ENCODE assay signal across 27 mouse cellular contexts in the genomic region with DNA sequence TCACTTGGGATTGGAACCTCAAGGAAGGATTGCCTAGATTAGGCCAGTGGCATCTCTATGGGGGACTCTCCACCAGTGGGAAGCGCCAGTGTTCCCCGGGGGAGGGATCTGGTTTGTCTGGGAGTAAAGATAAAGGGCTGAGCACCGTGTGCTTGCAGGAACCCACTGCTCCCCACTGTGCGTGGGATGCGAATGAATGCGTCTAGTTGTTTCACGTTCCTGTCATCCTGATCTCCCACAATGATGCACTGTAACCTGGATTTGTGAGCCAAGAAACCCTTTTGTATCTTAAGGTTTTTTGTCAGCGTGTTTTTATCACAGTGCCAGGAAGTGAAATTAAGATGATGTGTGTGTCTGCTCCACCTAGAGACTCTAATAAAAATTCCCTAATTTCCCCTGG. TPM values are rescaled to one million over a fixed set of nuclear protein-coding genes. Genes with fewer than 3 reads are reported as not detected.
DNase-seq lines count a peak whose midpoint lies in the region; ATAC-seq and TF ChIP-seq lines count a peak whose summit lies in the region.
"Had no signal": no experiment of that assay in that cellular context is flagged by ENCODE, and none has a peak within 500 bp of the region (broad histone marks: within the 10 kb centered on the region; RNA-seq: fewer than 3 reads in every experiment).

No protein-coding gene starts in this region.

- H3K9me3 ChIP-seq in forebrain, embryonic 13.5 days (replicated peaks) = no peaks in the 10 kb centered on the region
- H3K9me3 ChIP-seq in forebrain, embryonic 14.5 days (replicated peaks; ENCODE audit: control insufficient read depth, low read length) = no peaks in the 10 kb centered on the region
- H3K9me3 ChIP-seq: embryonic facial prominence, embryonic 12.5 days; G1E; heart, embryonic 10.5 days; heart, embryonic 15.5 days; intestine, embryonic 15.5 days; limb, embryonic 12.5 days; liver, embryonic 12.5 days; megakaryocyte, embryonic 14.5 days had no signal

- peak overlapping the region; percentile 32; the same call in 1 of the 2 replicates for H3K9ac ChIP-seq in forebrain, embryonic 13.5 days
- H3K9ac ChIP-seq in forebrain, embryonic 14.5 days (ENCODE audit: low read length) = no peak overlapping the region
- H3K9ac ChIP-seq in liver, adult 2 months (ENCODE audit: low read depth, low read length) = no peak overlapping the region
- H3K9ac ChIP-seq: embryonic facial prominence, embryonic 12.5 days; heart, embryonic 15.5 days; intestine, embryonic 15.5 days; limb, embryonic 12.5 days; liver, embryonic 12.5 days; liver, postnatal 0 days had no signal

- DNase-seq in forebrain, embryonic 14.5 days (ENCODE audit: low spot score) = no peak
- DNase-seq in liver, adult 2 months (ENCODE audit: extremely low read depth, low read depth, low spot score) = no peak
- DNase-seq in liver (no peak), ES-CJ7 (ENCODE audit: low read depth, low spot score) (peak; percentile 7)
- no peak for DNase-seq in spleen, postnatal 4 days (ENCODE audit: low spot score in 2 of 2)
- DNase-seq in cerebellum, postnatal 25 days = no peak
- DNase-seq: adrenal gland, postnatal 14 days; cerebellum, adult 8-10 months; embryo, embryonic 11 days; gastrocnemius, postnatal 25 days; heart, adult 11 months; liver, postnatal 0 days; lung, postnatal 36 days; right cerebral cortex, postnatal 25 days had no signal

- H3K79me2 ChIP-seq in liver, adult 2 months (ENCODE audit: control insufficient read depth, insufficient read depth, low read length) = peaks cover 20% of the 10 kb centered on the region

- no peaks in the 10 kb centered on the region for H3K36me3 ChIP-seq in forebrain, embryonic 13.5 days (ENCODE audit: poor library complexity, severe bottlenecking)
- H3K36me3 ChIP-seq in forebrain, embryonic 14.5 days (ENCODE audit: control insufficient read depth, insufficient read depth, low read length) = no peaks in the 10 kb centered on the region
- peaks cover under 1% of the 10 kb centered on the region; the same call in 1 of the 2 replicates for H3K36me3 ChIP-seq in liver, adult 2 months (ENCODE audit: control insufficient read depth, insufficient read depth, low read length)
- H3K36me3 ChIP-seq: embryonic facial prominence, embryonic 12.5 days; heart, embryonic 15.5 days; intestine, embryonic 15.5 days had no signal

- no peak for TF ChIP-seq CTCF in liver, adult 2 months (IDR thresholded peaks at IDR 0.05; ENCODE audit: low read depth, low read length)

- H3K4me2 ChIP-seq in forebrain, embryonic 13.5 days = no peak overlapping the region
- H3K4me2 ChIP-seq in forebrain, embryonic 14.5 days (ENCODE audit: low read length) = no peak overlapping the region
- H3K4me2 ChIP-seq: embryonic facial prominence, embryonic 12.5 days; heart, embryonic 15.5 days; intestine, embryonic 15.5 days; limb, embryonic 12.5 days; liver, embryonic 12.5 days had no signal

- no peak for ATAC-seq in forebrain, embryonic 13.5 days
- ATAC-seq in forebrain, embryonic 14.5 days = no peak
- ATAC-seq: hindbrain, embryonic 16.5 days; intestine, embryonic 15.5 days; liver, embryonic 12.5 days; liver, postnatal 0 days had no signal

- H3K4me3 ChIP-seq in forebrain, embryonic 13.5 days = no peak overlapping the region
- no peak overlapping the region for H3K4me3 ChIP-seq in forebrain, embryonic 14.5 days (ENCODE audit: low read depth, low read length)
- H3K4me3 ChIP-seq in liver, adult 2 months (ENCODE audit: insufficient read depth, low read depth, low read length) = no peak overlapping the region
- H3K4me3 ChIP-seq in brown adipose tissue, adult 24 weeks (ENCODE audit: insufficient read depth, low read depth, low read length) = no peak overlapping the region
- H3K4me3 ChIP-seq: embryonic facial prominence, embryonic 12.5 days; heart, embryonic 10.5 days; heart, embryonic 15.5 days; intestine, embryonic 15.5 days; limb, embryonic 12.5 days; liver, embryonic 12.5 days; megakaryocyte, embryonic 14.5 days had no signal

- no peaks in the 10 kb centered on the region for H3K27me3 ChIP-seq in forebrain, embryonic 13.5 days
- H3K27me3 ChIP-seq in forebrain, embryonic 14.5 days (replicated peaks; ENCODE audit: control insufficient read depth, insufficient read depth, low read length) = no peaks in the 10 kb centered on the region
- H3K27me3 ChIP-seq in liver, adult 2 months (ENCODE audit: control insufficient read depth, insufficient read depth, low read length) = no peaks in the 10 kb centered on the region
- H3K27me3 ChIP-seq: CH12.LX; embryonic facial prominence, embryonic 12.5 days; heart, embryonic 15.5 days; intestine, embryonic 15.5 days; limb, embryonic 12.5 days; liver, embryonic 12.5 days; megakaryocyte, embryonic 14.5 days had no signal

- WGBS in forebrain, embryonic 13.5 days = 36% methylated on average over 8 of the region's 8 CpGs
- 27% methylated on average over 8 of the region's 8 CpGs for WGBS in forebrain, embryonic 14.5 days
- WGBS in liver, adult 2 months = 70% methylated on average over 8 of the region's 8 CpGs

- no peak overlapping the region for H3K27ac ChIP-seq in forebrain, embryonic 13.5 days
- H3K27ac ChIP-seq in forebrain, embryonic 14.5 days (ENCODE audit: low read depth, low read length) = no peak overlapping the region
- peak overlapping the region; percentile 46 for H3K27ac ChIP-seq in liver, adult 2 months (replicated peaks; ENCODE audit: insufficient read depth, low read depth, low read length)
- H3K27ac ChIP-seq in brown adipose tissue, adult 24 weeks (replicated peaks; ENCODE audit: low read depth, low read length) = peak overlapping the region; percentile 52
- H3K27ac ChIP-seq: embryonic facial prominence, embryonic 12.5 days; heart, embryonic 10.5 days; heart, embryonic 15.5 days; intestine, embryonic 15.5 days; kidney, postnatal 0 days; limb, embryonic 12.5 days; liver, embryonic 12.5 days had no signal

- no peak for TF ChIP-seq POLR2A in liver, adult 2 months (IDR thresholded peaks at IDR 0.05; ENCODE audit: extremely low read depth, insufficient read depth, low read length)

- peaks cover 14% of the 10 kb centered on the region for H3K4me1 ChIP-seq in forebrain, embryonic 13.5 days
- peaks cover 6% of the 10 kb centered on the region for H3K4me1 ChIP-seq in forebrain, embryonic 14.5 days (ENCODE audit: control insufficient read depth, insufficient read depth, low read length)
- H3K4me1 ChIP-seq in liver, adult 2 months (ENCODE audit: control insufficient read depth, insufficient read depth, low read length) = peaks cover 17% of the 10 kb centered on the region
- H3K4me1 ChIP-seq in brown adipose tissue, adult 24 weeks (ENCODE audit: control insufficient read depth, insufficient read depth, insufficient read length, low read length) = peaks cover 16% of the 10 kb centered on the region

RNA-seq across cellular contexts. Expression of a gene that starts 2.7 kb away (rescaled TPM):
- 7.9 and 10.0 TPM in 2 replicates for polyA plus RNA-seq in forebrain, embryonic 13.5 days (2015; fragmentation: Nextera tagmentation; extraction: Ambion mirVana)
- polyA plus RNA-seq in forebrain, embryonic 14.5 days (2014; fragmentation: Nextera tagmentation; extraction: Ambion mirVana) = 8.2 and 9.1 TPM in 2 replicates
- total RNA-seq in liver, adult 2 months (2014; rRNA removed) = 1.1 and 1.2 TPM in 2 replicates
- 0.86 and 0.92 TPM in 2 replicates for polyA plus RNA-seq in liver, adult 2 months (2012; rRNA removed)
- 11.5 and 12.1 TPM in 2 replicates for polyA plus RNA-seq in brown adipose tissue, adult 24 weeks (2012; ENCODE audit: insufficient read depth, insufficient read length, missing spikeins)

RNA-seq across cellular contexts. Expression of a gene that starts 25.6 kb away (rescaled TPM):
- 103 and 110 TPM in 2 replicates for polyA plus RNA-seq in forebrain, embryonic 13.5 days (2015; fragmentation: Nextera tagmentation; extraction: Ambion mirVana)
- 111 and 122 TPM in 2 replicates for polyA plus RNA-seq in forebrain, embryonic 14.5 days (2014; fragmentation: Nextera tagmentation; extraction: Ambion mirVana)
- total RNA-seq in liver, adult 2 months (2014; rRNA removed) = 137 and 183 TPM in 2 replicates
- 36.5 and 38.1 TPM in 2 replicates for polyA plus RNA-seq in liver, adult 2 months (2012; rRNA removed)
- polyA plus RNA-seq in brown adipose tissue, adult 24 weeks (2012; ENCODE audit: insufficient read depth, insufficient read length, missing spikeins) = 1,877 and 1,970 TPM in 2 replicates

RNA-seq across cellular contexts. Expression of a gene that starts 40.9 kb away (rescaled TPM):
- 112 and 124 TPM in 2 replicates for polyA plus RNA-seq in forebrain, embryonic 13.5 days (2015; fragmentation: Nextera tagmentation; extraction: Ambion mirVana)
- polyA plus RNA-seq in forebrain, embryonic 14.5 days (2014; fragmentation: Nextera tagmentation; extraction: Ambion mirVana) = 99.3 and 100.0 TPM in 2 replicates
- 10.1 and 11.2 TPM in 2 replicates for total RNA-seq in liver, adult 2 months (2014; rRNA removed)
- 6.1 and 6.3 TPM in 2 replicates for polyA plus RNA-seq in liver, adult 2 months (2012; rRNA removed)
- polyA plus RNA-seq in brown adipose tissue, adult 24 weeks (2012; ENCODE audit: insufficient read depth, insufficient read length, missing spikeins) = 14.7 and 23.5 TPM in 2 replicates

Comparison
In these comparisons a context has a peak if more than half of its experiments do, and no peak if none do; other contexts are left out.
1. H3K27ac ChIP-seq: peak in liver, adult 2 months (single experiment) and brown adipose tissue, adult 24 weeks (single experiment); none in forebrain, embryonic 13.5 days (single experiment) and forebrain, embryonic 14.5 days (single experiment).
2. RNA of a gene that starts 25.6 kb away (polyA plus RNA-seq): 1,877 to 1,970 TPM in brown adipose tissue, adult 24 weeks; 111 to 122 TPM in forebrain, embryonic 14.5 days, 103 to 110 TPM in forebrain, embryonic 13.5 days and 36.5 to 38.1 TPM in liver, adult 2 months; every median in the first group is over 10 times any median in the second.